Mouse (Mus musculus): ENCODE results near the gene Hoxd4. TPM values are rescaled to one million over a fixed set of nuclear protein-coding genes. Genes with fewer than 3 reads are reported as not detected.

Gene Hoxd4
- polyA plus RNA-seq, 1 experiment, result 0.06 TPM

DNA sequence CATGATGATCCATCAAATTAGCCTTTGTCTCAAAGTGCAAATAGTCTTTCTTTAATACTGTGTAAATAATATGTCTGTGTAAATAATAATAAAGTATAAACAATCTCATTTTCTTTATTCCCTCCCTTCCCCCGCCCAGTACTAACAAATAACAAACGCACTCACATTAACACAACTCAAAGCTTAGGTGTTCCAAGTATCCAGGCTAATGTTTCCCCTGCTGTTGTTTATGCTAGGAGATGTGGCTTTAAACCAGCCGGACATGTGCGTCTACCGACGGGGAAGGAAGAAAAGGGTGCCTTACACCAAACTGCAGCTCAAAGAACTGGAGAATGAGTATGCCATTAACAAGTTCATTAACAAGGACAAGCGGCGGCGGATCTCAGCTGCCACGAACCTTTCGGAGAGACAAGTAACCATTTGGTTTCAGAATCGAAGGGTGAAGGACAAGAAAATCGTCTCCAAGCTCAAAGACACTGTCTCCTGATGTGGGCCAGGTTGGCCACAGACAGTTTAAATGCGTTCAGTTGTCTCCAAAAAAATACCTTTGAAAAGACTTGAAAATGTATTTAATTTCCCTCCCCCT lies 42.0 kb upstream of the Hoxd4 start:
- Histone ChIP-seq H3K4me1 (ENCODE audit: control insufficient read depth) (no peaks in the 10 kb centered on the region), H3K4me3 (replicated peaks) (no peak overlapping the region), H3K27me3 (ENCODE audit: control insufficient read depth) (peaks cover 99% of the 10 kb centered on the region), H3K9me3 (ENCODE audit: control insufficient read depth, low read length) (peaks cover 6% of the 10 kb centered on the region; the same call in 1 of the 2 replicates), H3K36me3 (ENCODE audit: control insufficient read depth) (no peaks in the 10 kb centered on the region)
- TF ChIP-seq TAL1 (IDR thresholded peaks at IDR 0.05; ENCODE audit: low read length), result no peak
- no peak for TF ChIP-seq GATA1 (IDR thresholded peaks at IDR 0.05; ENCODE audit: low read length)

DNA sequence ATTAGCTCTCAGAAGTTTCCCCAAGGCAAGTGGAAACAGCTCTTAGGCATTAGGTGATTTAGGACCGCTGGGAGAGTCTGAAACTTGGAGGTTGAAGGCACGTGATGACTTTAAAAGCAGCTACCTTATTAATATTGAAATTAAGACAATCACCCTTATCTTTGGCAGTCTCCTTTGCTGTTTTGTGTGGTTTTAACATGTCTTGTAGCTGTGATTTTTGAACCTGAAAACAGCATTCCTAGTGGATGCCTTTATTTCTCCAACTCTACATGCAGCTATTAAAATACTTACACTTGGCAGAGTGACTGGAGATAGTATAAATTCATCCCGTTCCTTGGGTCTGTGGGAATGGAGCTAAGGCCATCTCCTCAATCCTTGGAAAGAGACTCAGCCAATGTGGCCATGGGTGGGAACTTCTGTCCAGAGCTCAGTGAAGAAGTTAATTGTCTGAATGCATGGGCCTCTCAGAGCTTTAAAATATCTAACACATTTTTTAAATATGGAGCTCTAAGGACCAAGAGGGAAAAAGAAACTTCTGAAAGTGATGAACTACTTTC lies 41.0 kb upstream of the Hoxd4 start:
- no peak for TF ChIP-seq TAL1 (IDR thresholded peaks at IDR 0.05; ENCODE audit: low read length)
- no peak for TF ChIP-seq GATA1 (IDR thresholded peaks at IDR 0.05; ENCODE audit: low read length)
- no peaks in the 10 kb centered on the region for H3K36me3 ChIP-seq (ENCODE audit: control insufficient read depth)
- peaks cover 99% of the 10 kb centered on the region for H3K27me3 ChIP-seq (ENCODE audit: control insufficient read depth)
- no peaks in the 10 kb centered on the region for H3K4me1 ChIP-seq (ENCODE audit: control insufficient read depth)
- peaks cover 6% of the 10 kb centered on the region; the same call in 1 of the 2 replicates for H3K9me3 ChIP-seq (ENCODE audit: control insufficient read depth, low read length)
- no peak overlapping the region for H3K4me3 ChIP-seq (replicated peaks)

DNA sequence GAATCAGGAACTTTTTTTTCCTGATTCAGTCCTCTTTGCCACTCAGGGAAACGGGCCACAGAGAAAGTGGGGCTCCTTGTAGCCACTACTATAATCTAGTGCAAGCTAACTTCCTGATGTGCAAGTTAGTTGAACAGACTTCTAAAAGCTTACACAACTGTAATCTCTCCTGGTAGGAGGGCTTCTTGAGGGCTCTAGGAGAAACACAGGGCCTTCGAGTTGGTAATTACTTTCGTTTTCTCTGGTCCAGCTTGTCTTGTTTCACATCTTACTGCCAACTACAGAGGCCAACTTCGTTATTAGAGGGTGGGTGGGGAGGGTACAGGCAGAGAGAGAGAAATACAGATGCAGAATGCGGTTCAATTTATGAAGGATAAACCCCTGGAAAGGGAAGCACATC lies 39.9 kb upstream of the Hoxd4 start:
- H3K9me3 ChIP-seq (ENCODE audit: control insufficient read depth, low read length), result peaks cover 6% of the 10 kb centered on the region; the same call in 1 of the 2 replicates
- no peaks in the 10 kb centered on the region for H3K4me1 ChIP-seq (ENCODE audit: control insufficient read depth)
- no peak for TF ChIP-seq GATA1 (IDR thresholded peaks at IDR 0.05; ENCODE audit: low read length)
- TF ChIP-seq TAL1 (IDR thresholded peaks at IDR 0.05; ENCODE audit: low read length), result no peak
- no peaks in the 10 kb centered on the region for H3K36me3 ChIP-seq (ENCODE audit: control insufficient read depth)
- no peak overlapping the region for H3K4me3 ChIP-seq (replicated peaks)
- H3K27me3 ChIP-seq (ENCODE audit: control insufficient read depth), result peaks cover 100% of the 10 kb centered on the region

DNA sequence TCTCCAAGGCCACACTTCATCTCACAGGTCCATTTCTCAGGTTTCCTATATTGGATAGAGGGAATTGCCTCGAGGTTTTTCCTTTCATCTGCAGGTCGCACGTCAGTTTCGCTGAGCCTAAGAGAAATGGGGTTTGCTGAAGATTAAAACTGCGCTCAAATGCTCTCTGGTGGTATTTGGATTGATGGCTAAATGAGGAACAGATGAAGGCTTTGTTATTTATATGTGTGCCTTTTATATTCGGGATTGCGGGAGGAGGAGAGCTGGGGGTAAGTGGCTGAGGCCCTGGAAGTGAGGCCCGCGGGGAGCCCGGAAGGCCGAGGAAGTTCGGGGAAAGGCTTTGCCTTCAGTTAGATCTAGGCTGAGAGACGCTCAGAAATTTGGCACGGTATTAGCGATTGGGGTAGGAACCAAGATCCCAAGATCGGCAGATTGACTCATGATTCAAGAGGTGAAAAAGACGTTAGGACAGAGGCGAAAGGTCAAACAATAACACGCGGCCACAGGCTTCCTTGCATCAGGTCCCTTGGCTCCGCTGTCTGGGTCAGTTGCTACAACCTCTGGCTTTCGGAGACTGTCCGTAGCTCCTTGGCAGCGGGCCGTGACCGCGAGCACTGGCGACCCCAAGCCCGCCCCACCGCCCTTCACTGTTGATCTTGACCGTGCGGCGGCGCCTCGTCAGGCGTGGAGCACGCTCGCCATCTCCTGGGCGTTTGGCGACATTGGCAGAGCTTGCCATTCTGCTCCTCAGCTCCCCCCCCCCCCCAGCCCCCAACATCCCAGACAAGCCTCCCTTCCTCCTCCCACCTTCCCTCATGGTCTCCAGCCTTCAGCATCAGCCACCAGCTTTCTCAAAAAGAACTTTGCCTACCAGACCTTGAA lies 39.0 kb upstream of the Hoxd4 start:
- Histone ChIP-seq H3K4me3 (replicated peaks) (no peak overlapping the region), H3K9me3 (ENCODE audit: control insufficient read depth, low read length) (peaks cover 4% of the 10 kb centered on the region; the same call in 1 of the 2 replicates), H3K36me3 (ENCODE audit: control insufficient read depth) (no peaks in the 10 kb centered on the region), H3K27me3 (ENCODE audit: control insufficient read depth) (peaks cover 100% of the 10 kb centered on the region), H3K4me1 (ENCODE audit: control insufficient read depth) (no peaks in the 10 kb centered on the region)
- TF ChIP-seq TAL1 (IDR thresholded peaks at IDR 0.05; ENCODE audit: low read length) (no peak), GATA1 (IDR thresholded peaks at IDR 0.05; ENCODE audit: low read length) (no peak)

DNA sequence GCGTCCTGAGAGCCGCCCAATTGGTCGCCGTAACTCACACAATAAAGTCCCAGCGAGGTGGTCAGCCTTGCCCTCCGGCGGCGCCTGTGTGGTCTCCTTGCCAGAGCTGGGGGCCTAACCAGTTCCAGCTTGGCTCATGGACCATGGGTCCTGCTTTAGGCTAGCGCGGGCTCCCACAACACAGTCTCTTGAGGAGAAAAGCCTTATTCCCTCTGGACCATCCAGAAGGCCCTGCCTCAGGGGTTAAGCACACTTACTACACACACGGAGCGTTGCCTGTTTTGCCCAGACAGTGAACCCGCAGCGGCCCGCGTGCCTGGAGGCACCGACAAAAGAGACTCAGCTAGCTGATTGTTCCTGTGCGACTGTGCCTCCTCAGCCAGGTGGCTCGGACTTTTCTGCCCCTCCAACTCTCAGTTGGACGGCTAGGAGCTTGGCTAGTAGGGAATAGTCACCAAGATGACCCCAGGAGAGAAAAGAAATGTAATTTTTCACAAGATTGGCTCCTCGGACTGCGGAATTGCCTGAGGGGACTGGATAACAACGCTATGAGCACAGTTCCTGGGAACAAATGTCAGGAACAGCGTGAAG lies 37.8 kb upstream of the Hoxd4 start:
- no peaks in the 10 kb centered on the region; the same call in 1 of the 2 replicates for H3K9me3 ChIP-seq (ENCODE audit: control insufficient read depth, low read length)
- no peaks in the 10 kb centered on the region for H3K4me1 ChIP-seq (ENCODE audit: control insufficient read depth)
- TF ChIP-seq GATA1 (IDR thresholded peaks at IDR 0.05; ENCODE audit: low read length) (no peak), TAL1 (IDR thresholded peaks at IDR 0.05; ENCODE audit: low read length) (no peak)
- H3K4me3 ChIP-seq (replicated peaks), result no peak overlapping the region
- no peaks in the 10 kb centered on the region for H3K36me3 ChIP-seq (ENCODE audit: control insufficient read depth)
- peaks cover 100% of the 10 kb centered on the region for H3K27me3 ChIP-seq (ENCODE audit: control insufficient read depth)

DNA sequence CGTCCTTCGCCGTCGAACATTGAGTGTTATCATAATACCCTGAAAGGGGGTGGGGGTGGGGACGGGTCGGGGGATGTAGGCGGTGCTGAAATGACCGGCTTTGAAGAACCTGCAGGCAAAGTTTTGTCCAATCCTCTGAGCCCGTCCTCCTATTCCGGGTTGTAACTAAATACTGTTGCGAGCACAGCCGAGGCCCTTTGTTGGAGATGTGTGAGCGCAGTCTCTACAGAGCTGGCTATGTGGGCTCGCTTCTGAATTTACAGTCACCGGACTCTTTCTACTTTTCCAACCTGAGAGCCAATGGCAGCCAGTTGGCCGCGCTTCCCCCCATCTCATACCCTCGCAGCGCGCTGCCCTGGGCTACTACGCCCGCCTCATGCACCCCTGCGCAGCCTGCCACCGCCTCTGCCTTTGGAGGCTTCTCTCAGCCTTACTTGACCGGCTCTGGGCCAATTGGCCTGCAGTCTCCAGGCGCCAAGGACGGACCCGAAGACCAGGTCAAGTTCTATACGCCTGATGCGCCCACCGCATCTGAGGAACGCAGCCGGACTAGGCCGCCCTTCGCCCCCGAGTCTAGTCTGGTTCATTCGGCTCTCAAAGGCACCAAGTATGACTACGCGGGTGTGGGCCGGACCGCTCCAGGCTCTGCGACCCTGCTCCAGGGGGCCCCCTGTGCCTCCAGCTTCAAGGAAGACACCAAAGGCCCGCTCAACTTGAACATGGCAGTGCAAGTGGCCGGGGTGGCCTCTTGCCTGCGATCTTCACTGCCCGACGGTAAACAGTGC lies 36.7 kb upstream of the Hoxd4 start, which contains the start of gene Hoxd12:
Gene Hoxd12, plus strand, starts transcription at position 133 of the 785 bp plus-strand sequence.
- Histone ChIP-seq H3K36me3 (ENCODE audit: control insufficient read depth) (no peaks in the 10 kb centered on the region), H3K4me1 (ENCODE audit: control insufficient read depth) (no peaks in the 10 kb centered on the region), H3K9me3 (ENCODE audit: control insufficient read depth, low read length) (no peaks in the 10 kb centered on the region; the same call in 1 of the 2 replicates), H3K4me3 (replicated peaks) (no peak within 1 kb of the TSS), H3K27me3 (ENCODE audit: control insufficient read depth) (peaks cover 100% of the 10 kb centered on the region)
- TF ChIP-seq TAL1 (IDR thresholded peaks at IDR 0.05; ENCODE audit: low read length) (no peak), GATA1 (IDR thresholded peaks at IDR 0.05; ENCODE audit: low read length) (no peak)

DNA sequence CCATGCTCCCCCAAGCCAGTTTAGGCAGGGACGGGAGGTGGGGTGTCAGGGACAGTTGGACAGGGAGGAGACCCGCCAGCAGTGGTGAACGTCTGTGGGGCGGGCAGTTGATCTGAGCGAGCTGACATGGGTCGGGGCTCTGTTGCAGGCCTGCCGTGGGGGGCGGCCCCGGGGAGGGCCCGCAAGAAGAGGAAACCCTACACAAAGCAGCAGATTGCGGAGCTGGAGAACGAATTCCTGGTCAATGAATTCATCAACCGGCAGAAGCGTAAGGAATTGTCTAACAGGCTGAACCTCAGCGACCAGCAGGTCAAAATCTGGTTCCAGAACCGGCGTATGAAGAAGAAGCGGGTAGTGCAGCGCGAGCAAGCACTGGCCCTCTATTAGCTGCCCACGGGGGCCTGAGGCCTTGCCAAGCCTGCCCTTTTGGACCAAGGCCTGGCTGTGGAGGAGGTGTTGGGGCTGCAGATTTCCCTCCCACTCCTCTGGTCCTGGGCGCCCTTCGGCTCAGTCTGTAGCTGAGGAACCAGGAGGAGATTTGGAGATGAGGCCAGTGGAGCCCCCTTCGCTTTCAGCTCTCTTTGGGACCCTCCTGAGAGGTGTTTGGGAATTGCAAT lies 36.0 kb upstream of the Hoxd4 start:
- H3K9me3 ChIP-seq (ENCODE audit: control insufficient read depth, low read length), result no peaks in the 10 kb centered on the region; the same call in 1 of the 2 replicates
- H3K27me3 ChIP-seq (ENCODE audit: control insufficient read depth), result peaks cover 100% of the 10 kb centered on the region
- TF ChIP-seq TAL1 (IDR thresholded peaks at IDR 0.05; ENCODE audit: low read length) (no peak), GATA1 (IDR thresholded peaks at IDR 0.05; ENCODE audit: low read length) (no peak)
- H3K36me3 ChIP-seq (ENCODE audit: control insufficient read depth), result no peaks in the 10 kb centered on the region
- no peaks in the 10 kb centered on the region for H3K4me1 ChIP-seq (ENCODE audit: control insufficient read depth)
- H3K4me3 ChIP-seq (replicated peaks), result no peak overlapping the region
